Mouse (Mus musculus) c-Kit-positive CD71-positive TER-119-negative erythroid progenitor cells, embryonic 14.5 days (primary cell): ENCODE results near the gene Wbp1l.

Source experiments
- DNase-seq: peaks from one replicate; pipeline ENCODE4 v3.0.0-alpha.2; 2013; ENCODE audit warnings: low read depth

Wbp1l gene

GRCm38 (mm10) chr19:46658851-46659250, 60.0 kb downstream of the Wbp1l start:
- DNase-seq = no peak

GRCm38 (mm10) chr19:46661511-46661910, 62.6 kb downstream of the Wbp1l start:
- no peak for DNase-seq

- DNase-seq = no peak
These were observed 63.3 kb downstream of the Wbp1l start for GRCm38 (mm10) chr19:46662214-46662613.

- no peak for DNase-seq
These were observed 63.9 kb downstream of the Wbp1l start for GRCm38 (mm10) chr19:46662784-46663183.

GRCm38 (mm10) chr19:46665474-46665873, 66.6 kb downstream of the Wbp1l start:
- no peak for DNase-seq

GRCm38 (mm10) chr19:46667300-46667699, 68.4 kb downstream of the Wbp1l start:
- DNase-seq = no peak

- no peak for DNase-seq
These were observed 69.4 kb downstream of the Wbp1l start for GRCm38 (mm10) chr19:46668263-46668662.

GRCm38 (mm10) chr19:46669802-46670201, 70.9 kb downstream of the Wbp1l start:
- DNase-seq = no peak

- DNase-seq = peak; percentile 16
These were observed 71.8 kb downstream of the Wbp1l start for GRCm38 (mm10) chr19:46670691-46671090.

- no peak for DNase-seq
These were observed 74.0 kb downstream of the Wbp1l start, which contains the start of gene Cyp17a1 for GRCm38 (mm10) chr19:46672766-46673418. Cyp17a1 (minus strand) TSS chr19:46673172.

- no peak for DNase-seq
These were observed 76.8 kb downstream of the Wbp1l start for GRCm38 (mm10) chr19:46675641-46676040.

- no peak for DNase-seq
These were observed 81.0 kb downstream of the Wbp1l start for GRCm38 (mm10) chr19:46679720-46680383.

- peak; percentile 81 for DNase-seq
These were observed 90.8 kb downstream of the Wbp1l start, which contains the start of gene Borcs7 for GRCm38 (mm10) chr19:46689460-46690372. Borcs7 (plus strand) TSS chr19:46689906.

GRCm38 (mm10) chr19:46690387-46690786, 91.5 kb downstream of the Wbp1l start:
- no peak for DNase-seq

GRCm38 (mm10) chr19:46691078-46691477, 92.2 kb downstream of the Wbp1l start:
- no peak for DNase-seq

- DNase-seq = no peak
These were observed 94.3 kb downstream of the Wbp1l start for GRCm38 (mm10) chr19:46693146-46693545.

- no peak for DNase-seq
These were observed 97.6 kb downstream of the Wbp1l start for GRCm38 (mm10) chr19:46696482-46696881.

- DNase-seq = no peak
These were observed 98.1 kb downstream of the Wbp1l start for GRCm38 (mm10) chr19:46696943-46697342.

- DNase-seq = no peak
These were observed 99.1 kb downstream of the Wbp1l start for GRCm38 (mm10) chr19:46697840-46698517.

- DNase-seq = no peak
These were observed 100.2 kb downstream of the Wbp1l start for GRCm38 (mm10) chr19:46699011-46699481.

- no peak for DNase-seq
These were observed 102.3 kb downstream of the Wbp1l start for GRCm38 (mm10) chr19:46701156-46701555.
